Mouse (Mus musculus) neural tube, embryonic 11.5 days (tissue): ENCODE data around the gene Tulp4. TPM values are rescaled to one million over a fixed set of nuclear protein-coding genes. Genes with fewer than 3 reads are reported as not detected.
"Not testable (repeated sequence)": the region's sequence is repeated elsewhere in the genome, so short reads cannot be mapped to it uniquely, and the experiment has no call there.

Experiments
- ATAC-seq: fragments of 200-750 bp; cut with Nextera tagmentation; 2 replicates; pipeline ENCODE4 v1.8.0; 2017; ENCODE audit warnings: moderate number of reproducible peaks, mild to moderate bottlenecking, moderate TSS enrichment, moderate library complexity; ENCODE audit not compliant: insufficient read depth, low FRiP score, low TSS enrichment
- DNase-seq: peaks from one replicate; pipeline ENCODE4 v3.0.0-alpha.2; 2015; ENCODE audit warnings: low spot score
- H3K27ac ChIP-seq: fragments of 300-500 bp; sonication (generic); 2 replicates; pipeline ENCODE4 v1.5.1; 2014; ENCODE audit warnings: low read depth, mild to moderate bottlenecking, low read length
- H3K27me3 ChIP-seq: fragments of 300-500 bp; sonication (generic); 2 replicates; pipeline ENCODE4 v1.6.1; 2014; ENCODE audit warnings: mild to moderate bottlenecking, low read length, mixed read lengths; ENCODE audit not compliant: control insufficient read depth, insufficient read depth
- H3K36me3 ChIP-seq: fragments of 300-500 bp; sonication (generic); 2 replicates; pipeline ENCODE4 v1.6.1; 2014; ENCODE audit warnings: mild to moderate bottlenecking, low read length, moderate library complexity, mixed read lengths; ENCODE audit not compliant: control insufficient read depth, insufficient read depth
- H3K4me1 ChIP-seq: fragments of 300-500 bp; sonication (generic); 2 replicates; pipeline ENCODE4 v1.6.1; 2014; ENCODE audit warnings: low read length, mixed read lengths; ENCODE audit not compliant: control insufficient read depth, insufficient read depth
- H3K4me2 ChIP-seq: fragments of 300-500 bp; sonication (generic); 2 replicates; pipeline ENCODE4 v1.6.1; 2014; ENCODE audit warnings: low read depth, mild to moderate bottlenecking, moderate library complexity
- H3K4me3 ChIP-seq: fragments of 300-500 bp; sonication (generic); 2 replicates; pipeline ENCODE4 v1.5.1; 2014; ENCODE audit warnings: low read depth, low read length
- H3K9ac ChIP-seq: fragments of 300-500 bp; sonication (generic); 2 replicates; pipeline ENCODE4 v1.6.1; 2014; ENCODE audit warnings: mild to moderate bottlenecking, low read length
- H3K9me3 ChIP-seq: fragments of 300-500 bp; sonication (generic); 2 replicates; pipeline ENCODE4 v1.6.1; 2016; ENCODE audit warnings: low read length; ENCODE audit not compliant: control insufficient read depth
- WGBS: fragments of 180-500 bp; shearing (Covaris S2); extraction: QIAGEN DNeasy Blood & Tissue Kit; methylation state at CpG from one replicate; pipeline ENCODE4 v1.1.7; 2014; 5-methylcytosine and 5-hydroxymethylcytosine counted together
- polyA plus RNA-seq: library from polyadenylated mRNA; unstranded; fragments of >200 nt; fragmentation: Nextera tagmentation; extraction: Ambion mirVana; gene quantifications from 2 replicates; pipeline ENCODE4 v1.2.1, GENCODE M21; 2014

Tulp4 gene
- polyA plus RNA-seq, 1 experiment from 2014 or later = 122 TPM

DNA sequence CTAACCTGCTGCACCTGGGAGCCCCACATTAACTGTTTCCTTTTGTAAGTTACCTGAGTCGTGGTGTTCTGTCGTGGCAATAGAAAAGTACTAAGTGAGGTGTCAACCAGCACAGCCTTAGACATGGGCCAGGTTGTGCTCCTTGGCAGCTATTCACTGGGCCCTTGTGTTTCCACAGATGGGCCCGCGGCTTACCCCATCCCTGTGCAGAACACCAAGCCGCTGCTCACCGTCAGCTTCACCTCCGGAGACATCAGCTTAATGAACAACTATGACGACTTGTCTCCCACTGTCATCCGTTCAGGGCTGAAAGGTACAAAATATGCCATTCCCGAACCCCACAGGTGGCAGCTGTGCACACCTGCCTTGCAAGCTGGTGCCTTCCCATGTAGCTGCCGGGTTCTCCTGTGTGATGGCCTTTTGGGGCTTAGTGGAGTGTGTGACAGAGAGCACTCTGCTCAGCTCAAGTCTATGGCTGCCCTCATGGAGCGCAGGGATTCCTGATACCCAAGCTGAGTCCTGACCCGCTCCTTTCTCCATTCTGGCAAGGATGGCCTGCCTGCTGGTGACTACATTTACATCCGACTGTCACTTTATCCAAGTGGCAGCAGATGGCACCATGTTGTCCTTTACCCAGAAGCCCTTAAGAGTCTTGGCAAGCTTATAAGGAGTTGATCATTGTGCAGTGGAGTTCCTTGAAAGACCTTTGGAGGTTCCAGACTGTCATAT, 95.4 kb downstream of the Tulp4 start:
- WGBS = 95% methylated on average over 14 of the region's 14 CpGs
- no peak for DNase-seq

DNA sequence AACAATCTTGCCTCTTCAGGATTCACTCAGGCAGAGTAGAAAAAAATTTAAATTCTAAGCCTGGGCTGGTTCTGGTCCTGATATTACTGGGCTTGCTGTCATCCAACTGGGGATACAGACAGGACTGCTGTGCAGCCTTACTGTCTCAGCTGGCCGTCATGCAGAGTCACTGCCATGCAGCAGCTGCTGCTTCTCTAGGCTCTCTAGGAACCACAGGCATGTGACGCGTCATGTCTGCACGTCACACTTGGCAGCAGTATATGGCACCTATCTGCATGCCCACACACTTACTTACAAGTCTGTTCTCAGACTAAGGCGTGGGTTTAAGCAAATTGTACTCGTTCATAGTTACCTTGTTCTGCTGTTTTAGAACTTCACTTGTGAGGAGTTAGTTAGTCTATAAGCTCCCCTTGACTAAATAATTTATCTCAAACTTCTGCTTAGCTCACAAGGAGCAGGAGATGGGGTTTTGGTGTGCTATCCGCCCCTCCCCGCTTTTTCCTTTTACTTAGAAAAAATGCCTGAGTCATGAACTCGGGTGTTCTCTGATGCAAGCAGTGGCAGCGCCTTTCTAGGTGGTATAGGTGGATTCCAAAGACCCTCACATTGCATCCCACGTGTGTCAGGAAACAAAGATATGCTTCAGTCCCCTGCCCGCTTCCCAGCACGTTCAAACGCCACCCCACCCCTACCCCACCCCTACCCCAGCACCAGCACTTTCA, 96.3 kb downstream of the Tulp4 start:
- H3K27me3 ChIP-seq = no peaks in the 10 kb centered on the region
- H3K9me3 ChIP-seq = no peaks in the 10 kb centered on the region
- peaks cover 5% of the 10 kb centered on the region; the same call in 1 of the 2 replicates for H3K36me3 ChIP-seq
- DNase-seq (no peak), ATAC-seq (no peak)
- WGBS = 83% methylated on average over 14 of the region's 14 CpGs
- H3K9ac ChIP-seq = no peak overlapping the region
- no peak overlapping the region for H3K4me2 ChIP-seq
- no peaks in the 10 kb centered on the region for H3K4me1 ChIP-seq
- H3K27ac ChIP-seq = no peak overlapping the region
- H3K4me3 ChIP-seq = no peak overlapping the region

More for the DNA sequence above, 95.4 kb downstream of the Tulp4 start:
- no peaks in the 10 kb centered on the region for H3K4me1 ChIP-seq
- no peak overlapping the region for H3K4me3 ChIP-seq
- no peaks in the 10 kb centered on the region for H3K27me3 ChIP-seq
- no peak overlapping the region for H3K27ac ChIP-seq
- H3K9ac ChIP-seq = no peak overlapping the region
- H3K9me3 ChIP-seq = no peaks in the 10 kb centered on the region
- H3K36me3 ChIP-seq = peaks cover 3% of the 10 kb centered on the region; the same call in 1 of the 2 replicates
- H3K4me2 ChIP-seq = no peak overlapping the region
- ATAC-seq = no peak

DNA sequence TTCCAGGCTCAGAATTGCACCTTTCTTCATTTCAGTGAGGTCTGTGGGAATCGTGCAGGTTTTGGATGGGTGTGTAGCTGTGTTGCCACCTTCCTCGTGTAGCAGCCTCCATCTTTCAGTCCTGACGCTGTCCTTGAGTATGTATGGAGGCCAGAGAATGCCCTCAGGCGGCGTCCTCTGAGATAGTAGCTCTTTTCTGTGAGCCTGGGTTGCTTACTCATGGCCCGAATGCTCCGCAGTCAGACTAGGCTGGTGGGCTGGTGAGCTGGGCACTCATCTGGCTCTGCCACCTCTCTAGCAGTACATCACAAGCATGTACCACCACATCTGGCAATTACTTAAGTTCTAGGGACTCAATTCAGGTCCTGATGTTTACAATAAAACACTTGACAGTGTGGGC, 96.9 kb downstream of the Tulp4 start:
- Histone ChIP-seq H3K4me3 (no peak overlapping the region), H3K27me3 (no peaks in the 10 kb centered on the region), H3K9me3 (no peaks in the 10 kb centered on the region), H3K36me3 (peaks cover 5% of the 10 kb centered on the region; the same call in 1 of the 2 replicates), H3K4me1 (no peaks in the 10 kb centered on the region), H3K27ac (no peak overlapping the region), H3K9ac (no peak overlapping the region), H3K4me2 (no peak overlapping the region)
- DNase-seq (no peak), ATAC-seq (no peak)
- WGBS = 86% methylated on average over 7 of the region's 7 CpGs

DNA sequence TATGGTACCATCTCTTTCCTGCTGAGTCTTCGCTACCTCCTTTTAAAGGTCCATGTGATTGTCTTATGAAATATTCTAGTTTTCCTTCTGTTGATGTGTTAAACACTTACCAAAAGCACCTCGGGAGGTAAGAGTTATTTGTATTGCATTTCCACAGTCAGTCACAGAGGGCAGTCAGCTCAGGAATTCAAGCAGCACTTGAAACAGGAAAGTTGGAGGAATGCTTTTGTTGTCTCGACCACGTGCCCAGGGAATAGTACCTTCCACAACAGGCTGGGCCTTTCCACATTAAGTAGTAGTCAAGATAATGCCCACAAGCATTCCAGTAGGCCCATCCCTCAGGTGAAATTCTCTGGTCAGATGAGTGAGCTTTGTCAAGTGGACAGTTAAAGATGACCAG, 97.6 kb downstream of the Tulp4 start:
- no peaks in the 10 kb centered on the region for H3K27me3 ChIP-seq
- no peak overlapping the region for H3K4me2 ChIP-seq
- H3K27ac ChIP-seq = no peak overlapping the region
- H3K4me3 ChIP-seq = no peak overlapping the region
- H3K9ac ChIP-seq = no peak overlapping the region
- H3K9me3 ChIP-seq = no peaks in the 10 kb centered on the region
- ATAC-seq (no peak), DNase-seq (no peak)
- H3K36me3 ChIP-seq = peaks cover 5% of the 10 kb centered on the region; the same call in 1 of the 2 replicates
- 48% methylated on average over 4 of the region's 4 CpGs for WGBS
- H3K4me1 ChIP-seq = no peaks in the 10 kb centered on the region

DNA sequence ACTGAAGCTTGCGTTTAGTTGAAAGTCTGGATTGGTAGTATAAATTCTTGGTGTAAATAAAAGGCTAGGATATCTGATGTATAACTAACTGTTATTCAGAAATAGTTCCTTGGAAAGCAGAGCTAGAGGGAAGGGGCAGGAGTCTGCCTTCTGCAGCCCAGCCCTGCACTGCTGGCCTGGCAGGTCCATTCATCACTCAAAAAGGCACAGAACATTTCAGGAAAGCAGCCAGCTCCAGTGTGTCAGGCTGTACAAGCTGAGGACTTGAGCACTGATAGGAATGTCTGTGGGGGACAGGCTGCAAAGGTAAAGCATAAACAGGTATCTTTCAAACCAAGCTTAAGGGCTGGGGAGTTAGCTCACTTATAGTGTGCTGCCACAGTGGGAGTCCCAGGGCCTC, 105.5 kb downstream of the Tulp4 start:
- WGBS = 91% methylated on average over 1 of the region's 1 CpGs
- H3K4me1 ChIP-seq = no peaks in the 10 kb centered on the region
- ATAC-seq (no peak), DNase-seq (no peak)
- no peak overlapping the region for H3K9ac ChIP-seq
- no peaks in the 10 kb centered on the region for H3K9me3 ChIP-seq
- H3K4me3 ChIP-seq = no peak overlapping the region
- no peak overlapping the region for H3K4me2 ChIP-seq
- H3K27me3 ChIP-seq = no peaks in the 10 kb centered on the region
- peaks cover 18% of the 10 kb centered on the region for H3K36me3 ChIP-seq
- no peak overlapping the region for H3K27ac ChIP-seq

DNA sequence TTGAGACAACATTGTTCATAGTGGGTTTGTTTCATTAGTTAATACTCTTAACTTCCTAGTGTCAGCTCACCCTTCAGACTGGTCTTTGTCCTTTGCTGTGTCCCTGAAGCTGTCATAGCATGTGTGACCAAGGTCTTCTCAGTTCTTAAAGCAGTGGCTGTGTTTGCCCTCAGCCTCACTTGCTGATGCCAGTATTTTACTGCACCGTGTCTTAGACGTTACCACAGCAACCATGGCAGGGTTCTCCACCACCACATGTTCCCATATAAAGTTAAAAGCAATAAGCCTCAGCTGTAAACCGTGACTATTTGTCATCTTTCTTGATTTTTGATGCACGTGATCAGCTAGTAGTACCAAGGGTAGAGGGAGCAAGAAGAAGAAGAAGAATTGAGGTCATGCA, 109.4 kb downstream of the Tulp4 start:
- DNase-seq = no peak
- 89% methylated on average over 4 of the region's 4 CpGs for WGBS
- Histone ChIP-seq H3K27me3 (no peaks in the 10 kb centered on the region), H3K36me3 (peaks cover 17% of the 10 kb centered on the region), H3K9ac (no peak overlapping the region), H3K4me2 (no peak overlapping the region), H3K27ac (no peak overlapping the region), H3K9me3 (no peaks in the 10 kb centered on the region), H3K4me1 (no peaks in the 10 kb centered on the region), H3K4me3 (no peak overlapping the region)
- no peak for ATAC-seq

DNA sequence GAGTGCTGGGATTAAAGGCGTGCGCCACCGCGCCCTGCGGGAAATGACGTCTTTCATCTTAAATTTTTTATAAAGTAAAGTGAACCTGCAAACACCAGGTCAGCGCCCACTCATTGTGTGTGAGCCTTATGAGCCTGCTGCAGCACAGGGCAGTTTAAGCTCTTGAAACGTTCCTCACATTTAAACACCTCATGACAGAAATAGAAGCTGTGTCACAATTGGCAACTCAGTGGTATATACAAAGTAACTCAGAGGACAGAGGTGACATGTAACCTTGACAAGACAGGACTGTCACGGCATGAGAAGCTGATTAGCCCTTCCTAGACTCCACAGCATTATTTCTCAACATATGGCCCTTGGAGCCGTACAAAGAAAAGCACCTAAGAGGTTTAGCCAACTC, 110.3 kb downstream of the Tulp4 start:
- H3K9ac ChIP-seq = no peak overlapping the region
- no peak overlapping the region for H3K4me3 ChIP-seq
- H3K9me3 ChIP-seq = no peaks in the 10 kb centered on the region
- 95% methylated on average over 10 of the region's 10 CpGs for WGBS
- H3K4me2 ChIP-seq = no peak overlapping the region
- DNase-seq (no peak), ATAC-seq (no peak)
- H3K36me3 ChIP-seq = peaks cover 17% of the 10 kb centered on the region
- no peak overlapping the region for H3K27ac ChIP-seq
- no peaks in the 10 kb centered on the region for H3K27me3 ChIP-seq
- no peaks in the 10 kb centered on the region for H3K4me1 ChIP-seq

DNA sequence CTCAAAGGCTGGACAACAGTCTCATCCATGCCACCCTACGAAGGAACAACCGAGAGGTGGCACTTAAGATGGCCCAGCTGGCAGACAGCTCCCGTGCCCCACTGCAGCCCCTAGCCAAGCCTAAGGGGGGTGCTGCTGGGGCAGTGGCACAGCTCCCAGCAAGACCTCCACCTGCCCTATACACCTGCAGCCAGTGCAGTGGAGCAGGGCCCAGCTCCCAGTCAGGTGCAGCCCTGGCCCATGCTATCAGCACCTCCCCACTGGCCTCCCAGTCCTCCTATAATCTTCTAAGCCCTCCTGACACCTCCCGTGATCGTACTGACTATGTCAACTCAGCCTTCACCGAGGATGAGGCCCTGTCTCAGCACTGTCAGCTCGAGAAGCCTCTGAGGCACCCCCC, 126.4 kb downstream of the Tulp4 start:
- H3K36me3 ChIP-seq, H3K27ac ChIP-seq, H3K27me3 ChIP-seq, H3K4me1 ChIP-seq, H3K9ac ChIP-seq, H3K4me3 ChIP-seq, DNase-seq, ATAC-seq, H3K9me3 ChIP-seq, H3K4me2 ChIP-seq: not testable (repeated sequence)
- no CpG with 5 or more reads among the region's 7 CpGs for WGBS

DNA sequence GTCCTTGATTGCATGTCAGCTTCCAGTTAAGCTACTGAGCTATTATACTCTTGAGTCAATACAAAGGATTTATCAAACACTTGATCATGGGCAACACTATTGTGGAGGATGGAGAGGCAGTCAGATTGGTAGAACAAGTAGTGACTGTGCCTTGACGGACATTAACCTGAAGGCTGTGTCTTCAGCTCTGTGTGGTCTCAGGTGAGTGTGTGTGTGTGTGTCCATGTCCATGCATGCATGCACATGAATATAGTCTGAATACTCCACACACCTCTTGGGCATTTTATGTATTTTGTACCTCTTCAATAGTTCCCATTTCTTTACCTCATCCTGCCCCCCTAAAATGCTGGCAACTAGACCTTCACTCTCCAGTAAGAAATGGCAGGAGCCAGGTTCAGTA, 145.1 kb downstream of the Tulp4 start:
- H3K27ac ChIP-seq, H3K9me3 ChIP-seq, ATAC-seq, H3K4me3 ChIP-seq, H3K4me2 ChIP-seq, DNase-seq, H3K4me1 ChIP-seq, H3K36me3 ChIP-seq, H3K9ac ChIP-seq, H3K27me3 ChIP-seq: not testable (repeated sequence)
- 81% methylated on average over 1 of the region's 1 CpGs for WGBS
